In genomic region chr8:123866971-123867370, GRCm38 (mm10) we compare ENCODE assay signal across 16 mouse cellular contexts. TPM values are rescaled to one million over a fixed set of nuclear protein-coding genes. Genes with fewer than 3 reads are reported as not detected.
DNase-seq lines count a peak whose midpoint lies in the region; ATAC-seq and TF ChIP-seq lines count a peak whose summit lies in the region.
"Had no signal": no experiment of that assay in that cellular context is flagged by ENCODE, and none has a peak within 500 bp of the region (broad histone marks: within the 10 kb centered on the region; RNA-seq: fewer than 3 reads in every experiment).

No protein-coding gene starts in this region.

- no peak overlapping the region for H3K4me3 ChIP-seq in midbrain, postnatal 0 days (ENCODE audit: low read depth, low read length)
- no peak overlapping the region for H3K4me3 ChIP-seq in midbrain, embryonic 13.5 days (replicated peaks)
- no peak overlapping the region for H3K4me3 ChIP-seq in thymus, adult 2 months (ENCODE audit: control insufficient read depth, insufficient read depth, low read length)
- H3K4me3 ChIP-seq: limb, embryonic 10.5 days; liver, embryonic 13.5 days; megakaryocyte, embryonic 14.5 days had no signal

- DNase-seq in frontal cortex, adult 2 months (ENCODE audit: extremely low spot score in 1 of 2, low spot score in 1 of 2), result no peak
- peak; percentile 18 for DNase-seq in midbrain, postnatal 0 days (ENCODE audit: low spot score)
- peak; percentile 84 for DNase-seq in brain, adult 2 months (ENCODE audit: low read depth, low spot score)
- DNase-seq in thymus, adult 2 months, result no peak
- DNase-seq in yolk sac, embryonic 10.5 days (ENCODE audit: low spot score), result no peak
- DNase-seq: cerebellum, adult 8-10 months; kidney, adult 8-10 months; liver, embryonic 13.5 days; lung, postnatal 10 days; right cerebral cortex, postnatal 14 days; thymus, postnatal 4 days had no signal

- ATAC-seq in frontal cortex, adult (ENCODE audit: low TSS enrichment), result peak; percentile 57
- ATAC-seq in midbrain, postnatal 0 days (ENCODE audit: low FRiP score), result no peak
- ATAC-seq in midbrain, embryonic 13.5 days, result no peak
- ATAC-seq: CD4-positive, CD25-positive, alpha-beta regulatory T cell, adult 4 months had no signal

- H3K4me2 ChIP-seq in midbrain, postnatal 0 days (ENCODE audit: low read depth, low read length, poor library complexity, severe bottlenecking), result no peak overlapping the region
- no peak overlapping the region for H3K4me2 ChIP-seq in midbrain, embryonic 13.5 days (replicated peaks)
- H3K4me2 ChIP-seq: liver, embryonic 13.5 days had no signal

- H3K4me1 ChIP-seq in midbrain, postnatal 0 days (ENCODE audit: insufficient read depth, low read length), result peaks cover 4% of the 10 kb centered on the region; the same call in 1 of the 2 replicates
- peaks cover 4% of the 10 kb centered on the region; the same call in 1 of the 2 replicates for H3K4me1 ChIP-seq in midbrain, embryonic 13.5 days (replicated peaks)
- no peaks in the 10 kb centered on the region for H3K4me1 ChIP-seq in thymus, adult 2 months (replicated peaks; ENCODE audit: control insufficient read depth, insufficient read depth, low read length)
- H3K4me1 ChIP-seq: limb, embryonic 10.5 days; liver, embryonic 13.5 days had no signal

- H3K9ac ChIP-seq in midbrain, postnatal 0 days (replicated peaks; ENCODE audit: low read length, poor library complexity, severe bottlenecking), result no peak overlapping the region
- no peak overlapping the region for H3K9ac ChIP-seq in midbrain, embryonic 13.5 days (replicated peaks)
- H3K9ac ChIP-seq: liver, embryonic 13.5 days had no signal

- H3K27me3 ChIP-seq in midbrain, postnatal 0 days (ENCODE audit: insufficient read depth, low read length), result no peaks in the 10 kb centered on the region
- peaks cover 16% of the 10 kb centered on the region; the same call in 1 of the 2 replicates for H3K27me3 ChIP-seq in midbrain, embryonic 13.5 days
- H3K27me3 ChIP-seq in thymus, adult 2 months (ENCODE audit: control insufficient read depth, insufficient read depth, low read length), result no peaks in the 10 kb centered on the region

- 8% methylated on average over 5 of the region's 5 CpGs for WGBS in midbrain, postnatal 0 days
- WGBS in midbrain, embryonic 13.5 days, result 19% methylated on average over 5 of the region's 5 CpGs
- WGBS in thymus, adult 2 months, result 68% methylated on average over 5 of the region's 5 CpGs

- no peaks in the 10 kb centered on the region for H3K9me3 ChIP-seq in midbrain, postnatal 0 days (ENCODE audit: low read length)
- no peaks in the 10 kb centered on the region for H3K9me3 ChIP-seq in midbrain, embryonic 13.5 days
- H3K9me3 ChIP-seq: limb, embryonic 10.5 days; liver, embryonic 13.5 days had no signal

- H3K27ac ChIP-seq in midbrain, postnatal 0 days (ENCODE audit: low read depth, low read length), result no peak overlapping the region
- no peak overlapping the region for H3K27ac ChIP-seq in midbrain, embryonic 13.5 days
- no peak overlapping the region for H3K27ac ChIP-seq in thymus, adult 2 months (ENCODE audit: control insufficient read depth, insufficient read depth, low read length)
- H3K27ac ChIP-seq: limb, embryonic 10.5 days; liver, embryonic 13.5 days had no signal

- no peaks in the 10 kb centered on the region for H3K36me3 ChIP-seq in midbrain, postnatal 0 days (ENCODE audit: insufficient read depth, low read length)
- H3K36me3 ChIP-seq in midbrain, embryonic 13.5 days, result no peaks in the 10 kb centered on the region
- H3K36me3 ChIP-seq in thymus, adult 2 months (ENCODE audit: control insufficient read depth, insufficient read depth, low read length), result no peaks in the 10 kb centered on the region
- H3K36me3 ChIP-seq: limb, embryonic 10.5 days; liver, embryonic 13.5 days had no signal

- TF ChIP-seq CTCF in midbrain, postnatal 0 days (IDR thresholded peaks at IDR 0.05), result no peak
- no peak for TF ChIP-seq CTCF in thymus, adult 2 months (IDR thresholded peaks at IDR 0.05; ENCODE audit: borderline replicate concordance, control insufficient read depth, extremely low read depth, insufficient read depth, low read length, poor library complexity)

- no peak for TF ChIP-seq POLR2A in thymus, adult 2 months (IDR thresholded peaks at IDR 0.05; ENCODE audit: control insufficient read depth, extremely low read depth, insufficient read depth, low read length, poor library complexity)

RNA-seq across cellular contexts. Expression of gene Ccsap, which starts 7.0 kb away (rescaled TPM):
- polyA plus RNA-seq in frontal cortex, adult 2 months (2012; rRNA removed), result 59.0 and 63.9 TPM in 2 replicates
- total RNA-seq in midbrain, postnatal 0 days (2014; rRNA removed), result 9.9 and 16.3 TPM in 2 replicates
- 5.2 and 5.5 TPM in 2 replicates for polyA plus RNA-seq in midbrain, postnatal 0 days (2015; fragmentation: Nextera tagmentation; extraction: Ambion mirVana)
- 4.0 and 5.1 TPM in 2 replicates for polyA plus RNA-seq in midbrain, embryonic 13.5 days (2015; fragmentation: Nextera tagmentation; extraction: Ambion mirVana)
- 7.3 and 9.6 TPM in 2 replicates for polyA plus RNA-seq in thymus, adult 2 months (2012; rRNA removed)

RNA-seq across cellular contexts. Expression of gene Acta1, which starts 27.6 kb away (rescaled TPM):
- polyA plus RNA-seq in frontal cortex, adult 2 months (2012; rRNA removed), result 20.1 and 24.7 TPM in 2 replicates
- total RNA-seq in midbrain, postnatal 0 days (2014; rRNA removed), result 12.3 and 22.7 TPM in 2 replicates
- polyA plus RNA-seq in midbrain, postnatal 0 days (2015; fragmentation: Nextera tagmentation; extraction: Ambion mirVana), result 18.9 and 19.5 TPM in 2 replicates
- polyA plus RNA-seq in midbrain, embryonic 13.5 days (2015; fragmentation: Nextera tagmentation; extraction: Ambion mirVana), result 2.3 and 3.1 TPM in 2 replicates
- 0.97 and 13.3 TPM in 2 replicates for polyA plus RNA-seq in thymus, adult 2 months (2012; rRNA removed)

Comparison
In these comparisons a context has a peak if more than half of its experiments do, and no peak if none do; other contexts are left out.
1. DNase-seq: peak in midbrain, postnatal 0 days (single experiment) and brain, adult 2 months (single experiment); none in frontal cortex, adult 2 months (0 of 2), thymus, adult 2 months (single experiment) and yolk sac, embryonic 10.5 days (single experiment).